Mouse (Mus musculus) gastrocnemius, postnatal 36 days (tissue): ENCODE data around the gene Klhl8. TPM values are rescaled to one million over a fixed set of nuclear protein-coding genes. Genes with fewer than 3 reads are reported as not detected.

ENCODE experiments used
- DNase-seq, 2 experiments: peaks; one replicate each; pipeline ENCODE4 v3.0.0; 2022
- intact Hi-C: fragments of 180-260 bp; cut with DNase I; formaldehyde crosslinking; loops from one replicate; pipeline ENCODE4 v1.15.1; 2025
- total RNA-seq, 2 experiments: library from RNA; stranded (reverse); gene quantifications; 2 replicates each; pipeline ENCODE4 v1.2.3; 2021

The Klhl8 gene
- total RNA-seq, 2 experiments from 2014 or later: 21.9 to 22.5 TPM

DNA sequence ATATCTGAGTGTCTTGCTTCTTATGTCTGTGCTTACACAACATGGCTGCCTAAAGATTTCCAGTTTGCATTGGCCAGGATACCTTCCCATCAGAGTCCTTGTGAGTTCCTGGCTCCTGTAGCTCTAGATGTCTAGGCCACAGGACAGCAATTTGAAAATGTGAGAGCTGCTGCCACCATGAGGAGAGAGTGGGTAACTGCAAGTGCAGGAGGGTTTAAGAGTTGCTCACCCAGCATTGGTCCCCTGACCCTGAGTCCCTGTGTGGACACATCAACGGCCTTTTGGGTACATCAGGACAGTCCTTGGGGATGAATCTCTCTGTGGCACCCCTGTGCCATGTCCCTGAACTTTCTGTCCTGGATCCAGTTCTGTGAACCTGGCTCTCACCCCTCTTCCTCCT lies 93.3 kb downstream of the Klhl8 start:
- intact Hi-C loops: loop anchor here (2.0 to 5.0 kb wide), 2 partner anchors 37 to 135 kb away; no protein-coding TSS in a partner anchor
- peak; percentile 71 to 79 for DNase-seq

- no peak for DNase-seq
- intact Hi-C loops: loop anchor here (2.0 to 5.0 kb wide), 2 partner anchors 36 to 134 kb away; no protein-coding TSS in a partner anchor
These were observed 94.3 kb downstream of the Klhl8 start for GRCm38 (mm10) chr5:103816718-103817117.

DNA sequence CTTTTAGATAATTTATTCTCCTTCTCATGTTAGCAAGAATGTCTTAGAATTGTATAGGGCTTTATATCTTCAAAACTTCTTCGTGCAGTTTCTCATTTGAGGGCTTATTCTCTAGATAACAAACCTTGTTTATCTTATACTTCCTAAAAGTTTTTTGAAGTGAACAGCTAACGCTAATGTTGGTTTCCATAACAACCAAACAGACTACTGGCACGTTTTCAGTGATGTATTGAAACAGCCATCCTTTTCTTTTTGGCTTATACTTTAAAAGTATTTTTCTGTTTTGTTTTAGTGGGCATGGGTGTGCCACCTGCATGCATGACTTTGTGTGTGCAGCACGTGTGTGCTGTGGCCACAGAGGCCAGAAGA lies 95.8 kb downstream of the Klhl8 start:
- DNase-seq: no peak
- intact Hi-C loops: loop anchor here (5.0 kb wide), 1 partner anchor 133 kb away; no protein-coding TSS in a partner anchor

DNA sequence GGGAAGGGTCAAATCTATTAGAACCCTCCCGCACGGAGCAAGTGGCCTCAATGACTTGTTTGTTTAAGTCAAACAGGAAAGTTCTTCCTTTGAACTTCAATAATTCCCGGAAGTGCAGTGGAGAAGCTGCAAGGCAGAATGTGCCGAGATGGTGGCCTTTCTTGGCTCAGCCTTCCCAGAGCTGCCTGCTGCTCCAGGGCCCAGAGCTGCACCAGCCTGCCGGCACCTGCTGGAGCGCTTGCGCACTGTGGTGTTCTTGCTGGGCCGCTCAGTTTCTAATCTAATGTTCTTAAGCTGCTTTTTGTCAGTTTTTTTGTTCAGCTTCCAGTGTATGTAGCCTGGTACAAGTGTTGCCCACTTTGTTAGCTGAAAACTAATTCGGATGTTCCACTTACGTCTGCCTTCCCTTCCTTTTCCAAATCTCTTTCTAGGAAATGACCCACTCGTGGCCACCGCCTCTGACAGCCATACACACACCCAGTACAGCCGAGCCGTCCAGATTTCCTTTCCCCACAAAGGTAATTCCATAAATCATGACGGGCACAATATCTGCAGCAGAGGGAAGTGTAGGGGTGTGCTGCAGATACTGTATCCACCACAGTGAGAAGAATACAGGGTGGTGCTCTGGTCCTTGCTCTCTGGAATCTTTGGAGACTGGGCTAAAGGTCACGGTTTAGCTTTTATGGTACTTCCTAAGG lies 96.4 kb downstream of the Klhl8 start:
- intact Hi-C loops: loop anchor here (5.0 kb wide), 1 partner anchor 132 kb away; no protein-coding TSS in a partner anchor
- no peak for DNase-seq

- intact Hi-C loops: no loop called here
These were observed 97.0 kb downstream of the Klhl8 start for GRCm38 (mm10) chr5:103813997-103814542.

GRCm38 (mm10) chr5:103813291-103813690 lies 97.8 kb downstream of the Klhl8 start:
- intact Hi-C loops: no loop called here
- DNase-seq: no peak

More at GRCm38 (mm10) chr5:103813997-103814542, 97.0 kb downstream of the Klhl8 start:
- DNase-seq: no peak

Other genes starting within 250 kb of the Klhl8 start
- 10 to 100 TPM; 30.1 to 39.8 TPM for gene Aff1, start 218.9 kb downstream of the Klhl8 start, total RNA-seq
- gene Hsd17b13, start 66.2 kb upstream of the Klhl8 start, total RNA-seq: not detected
- gene Hsd17b11, start 110.7 kb upstream of the Klhl8 start, total RNA-seq: 1 to 10 TPM; 6.7 to 8.3 TPM
- gene Nudt9, start 135.0 kb upstream of the Klhl8 start, total RNA-seq: 10 to 100 TPM; 58.1 to 59.3 TPM
- under 1 TPM in 1 of 2 experiments, not detected in 1; 0.56 TPM for gene Gm17660, start 166.3 kb upstream of the Klhl8 start, total RNA-seq
- 100 to 1,000 TPM; 125 to 142 TPM for gene Sparcl1, start 202.5 kb upstream of the Klhl8 start, total RNA-seq